Mouse (Mus musculus) embryonic fibroblast, embryonic 13.5 days (primary cell): ENCODE measurements around the gene Arid5b.

ENCODE experiments used
- CTCF ChIP-seq: IDR thresholded peaks from 2 replicates; pipeline ENCODE4 v1.5.1; 2011; ENCODE audit warnings: mild to moderate bottlenecking, control low read depth, low read length, moderate library complexity, borderline replicate concordance; ENCODE audit not compliant: insufficient read depth
- POLR2A ChIP-seq: IDR thresholded peaks from 2 replicates; pipeline ENCODE4 v1.6.1; 2011; ENCODE audit warnings: low read depth, mild to moderate bottlenecking, control low read depth, low read length, moderate library complexity

DNA sequence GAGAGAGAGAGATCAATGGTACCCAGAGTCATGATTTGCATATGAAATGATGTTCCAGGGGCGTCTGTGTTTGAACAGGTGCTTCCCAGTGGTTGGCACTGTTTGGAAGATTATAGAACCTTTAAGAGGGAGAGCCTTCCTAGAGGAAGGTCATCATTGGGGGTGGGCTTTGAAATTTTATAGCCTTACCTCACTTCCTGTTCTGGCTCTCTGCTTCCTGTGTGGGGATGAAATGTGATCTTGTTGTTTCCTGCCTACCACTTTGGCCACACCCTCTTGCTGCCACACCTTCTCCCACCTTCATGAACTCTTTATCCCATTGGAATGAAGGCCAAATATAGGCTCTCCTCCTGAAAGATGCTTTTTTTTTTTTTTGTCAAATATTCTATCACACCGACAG is 55.9 kb downstream of the Arid5b start:
- TF ChIP-seq CTCF (no peak), POLR2A (no peak)
